Mouse (Mus musculus): ENCODE results near the gene Nos3. TPM values are rescaled to one million over a fixed set of nuclear protein-coding genes. Genes with fewer than 3 reads are reported as not detected.
A peak's percentile ranks its signal among the peaks of the same experiment; 100 is the strongest.

The Nos3 gene
- polyA plus RNA-seq, 1 experiment from 2014 or later: 27.3 TPM

DNA sequence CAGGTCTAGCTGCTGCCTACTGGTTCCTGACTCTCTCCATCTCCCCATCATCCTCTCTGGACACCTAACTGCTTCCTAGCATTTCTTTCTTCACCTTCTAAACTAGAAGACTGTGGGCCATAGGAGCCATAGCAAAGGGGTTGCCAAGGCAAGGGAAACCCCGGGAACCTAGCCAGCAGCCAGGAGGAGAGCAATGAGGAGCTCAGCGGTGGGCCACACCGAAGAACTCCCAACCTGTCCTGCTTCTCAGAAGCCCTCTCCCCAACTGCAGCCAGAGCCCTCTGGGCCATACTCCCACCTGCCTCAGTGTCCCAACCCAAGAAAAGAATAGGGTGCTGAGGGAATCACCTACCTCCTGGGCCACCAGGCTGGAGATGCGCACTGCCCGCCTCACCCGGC, 35.8 kb upstream of the Nos3 start:
- Histone ChIP-seq H3K4me2 (ENCODE audit: low read depth, low read length) (peak overlapping the region; percentile 53), H3K27me3 (ENCODE audit: control insufficient read depth, insufficient read depth, low read length) (no peaks in the 10 kb centered on the region), H3K4me1 (ENCODE audit: control insufficient read depth, insufficient read depth, low read length) (peaks cover 44% of the 10 kb centered on the region), H3K4me3 (ENCODE audit: low read length) (peak overlapping the region; percentile 26), H3K9me3 (replicated peaks; ENCODE audit: control insufficient read depth, low read length) (no peaks in the 10 kb centered on the region), H3K36me3 (ENCODE audit: control insufficient read depth, insufficient read depth) (peaks cover 45% of the 10 kb centered on the region), H3K27ac (ENCODE audit: low read length) (peak overlapping the region; percentile 93), H3K9ac (ENCODE audit: low read length) (peak overlapping the region; percentile 63)
- 68% methylated on average over 6 of the region's 6 CpGs for WGBS
- no peak for ATAC-seq (replicated peaks; ENCODE audit: extremely low read depth, insufficient read depth, low FRiP score)

DNA sequence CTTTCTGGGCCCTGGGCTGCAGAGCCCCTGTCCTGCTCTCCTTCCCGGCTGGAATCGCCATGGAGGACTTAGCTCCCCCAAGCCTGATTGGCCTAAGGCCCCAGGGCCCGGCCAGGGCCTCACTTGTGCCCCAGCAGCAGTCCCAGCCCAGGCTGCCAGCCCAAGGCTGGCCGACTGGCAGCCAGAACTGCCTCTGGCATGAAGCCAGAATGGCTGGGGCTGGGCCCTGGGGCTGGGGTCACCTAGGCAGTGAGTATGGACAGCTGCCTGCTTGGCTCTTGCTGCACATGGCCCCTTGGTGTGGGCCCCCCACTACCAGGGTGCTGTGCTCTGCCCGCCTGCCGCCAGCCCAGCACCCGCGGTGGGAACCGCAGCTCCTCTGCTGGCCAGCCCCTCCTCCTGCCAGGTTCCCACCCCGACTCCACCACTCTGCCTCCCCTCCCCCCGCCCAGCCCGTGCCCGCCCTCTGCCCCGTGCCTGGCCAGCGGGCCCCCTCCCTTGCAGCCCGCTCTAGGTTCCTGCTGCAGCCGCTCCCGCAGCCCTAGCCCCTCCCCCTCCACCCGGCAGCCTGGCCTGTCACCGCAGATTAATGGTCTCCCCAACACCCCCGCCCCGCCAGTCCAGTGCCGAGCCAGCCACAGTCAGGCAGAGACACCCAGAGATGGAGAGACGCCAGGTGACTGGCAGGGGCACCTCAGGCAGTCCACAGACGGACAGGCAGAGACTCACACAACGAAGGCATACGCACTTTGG, 35.2 kb upstream of the Nos3 start:
- 5% methylated on average over 21 of the region's 27 CpGs for WGBS
- peaks cover 40% of the 10 kb centered on the region for H3K36me3 ChIP-seq (ENCODE audit: control insufficient read depth, insufficient read depth)

DNA sequence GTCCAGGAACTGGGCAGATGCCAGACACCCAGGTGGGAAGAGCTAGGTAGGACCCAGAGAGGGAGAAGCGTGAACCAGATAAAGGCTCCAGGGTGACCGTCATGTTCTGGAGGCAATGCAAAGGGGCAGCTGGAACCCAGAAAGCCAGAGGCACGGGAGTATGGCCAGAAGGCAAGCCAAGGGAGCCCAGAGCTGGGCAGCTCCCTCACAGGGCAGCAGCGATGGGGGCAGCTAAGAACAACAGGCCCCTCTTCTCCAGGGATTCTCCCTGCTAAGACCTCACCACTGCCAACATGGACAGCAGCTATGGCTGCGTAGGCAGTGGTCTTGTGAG, 34.7 kb upstream of the Nos3 start:
- Histone ChIP-seq H3K9me3 (replicated peaks; ENCODE audit: control insufficient read depth, low read length) (no peaks in the 10 kb centered on the region), H3K27ac (ENCODE audit: low read length) (peak overlapping the region; percentile 93), H3K4me3 (ENCODE audit: low read length) (no peak overlapping the region), H3K36me3 (ENCODE audit: control insufficient read depth, insufficient read depth) (peaks cover 35% of the 10 kb centered on the region), H3K27me3 (ENCODE audit: control insufficient read depth, insufficient read depth, low read length) (no peaks in the 10 kb centered on the region), H3K4me2 (ENCODE audit: low read depth, low read length) (peak overlapping the region; percentile 53), H3K9ac (ENCODE audit: low read length) (peak overlapping the region; percentile 39), H3K4me1 (ENCODE audit: control insufficient read depth, insufficient read depth, low read length) (peaks cover 52% of the 10 kb centered on the region)
- WGBS: 29% methylated on average over 5 of the region's 5 CpGs
- ATAC-seq (replicated peaks; ENCODE audit: extremely low read depth, insufficient read depth, low FRiP score): no peak

More for the DNA sequence above, 35.2 kb upstream of the Nos3 start:
- Histone ChIP-seq H3K9ac (ENCODE audit: low read length) (peak overlapping the region; percentile 63), H3K4me3 (ENCODE audit: low read length) (peak overlapping the region; percentile 26), H3K9me3 (replicated peaks; ENCODE audit: control insufficient read depth, low read length) (no peaks in the 10 kb centered on the region), H3K27me3 (ENCODE audit: control insufficient read depth, insufficient read depth, low read length) (no peaks in the 10 kb centered on the region), H3K4me1 (ENCODE audit: control insufficient read depth, insufficient read depth, low read length) (peaks cover 47% of the 10 kb centered on the region), H3K27ac (ENCODE audit: low read length) (peak overlapping the region; percentile 93), H3K4me2 (ENCODE audit: low read depth, low read length) (peak overlapping the region; percentile 53)
- peak; percentile 75 for ATAC-seq (replicated peaks; ENCODE audit: extremely low read depth, insufficient read depth, low FRiP score)

GRCm38 (mm10) chr5:24332401-24332800, 32.2 kb upstream of the Nos3 start:
- H3K9ac ChIP-seq (ENCODE audit: low read length): no peak overlapping the region
- 81% methylated on average over 4 of the region's 4 CpGs for WGBS
- H3K4me1 ChIP-seq (ENCODE audit: control insufficient read depth, insufficient read depth, low read length): peaks cover 66% of the 10 kb centered on the region
- H3K27ac ChIP-seq (ENCODE audit: low read length): no peak overlapping the region
- H3K4me2 ChIP-seq (ENCODE audit: low read depth, low read length): no peak overlapping the region
- H3K36me3 ChIP-seq (ENCODE audit: control insufficient read depth, insufficient read depth): peaks cover 21% of the 10 kb centered on the region
- H3K4me3 ChIP-seq (ENCODE audit: low read length): no peak overlapping the region
- no peak for ATAC-seq (replicated peaks; ENCODE audit: extremely low read depth, insufficient read depth, low FRiP score)
- H3K27me3 ChIP-seq (ENCODE audit: control insufficient read depth, insufficient read depth, low read length): no peaks in the 10 kb centered on the region
- H3K9me3 ChIP-seq (replicated peaks; ENCODE audit: control insufficient read depth, low read length): no peaks in the 10 kb centered on the region

DNA sequence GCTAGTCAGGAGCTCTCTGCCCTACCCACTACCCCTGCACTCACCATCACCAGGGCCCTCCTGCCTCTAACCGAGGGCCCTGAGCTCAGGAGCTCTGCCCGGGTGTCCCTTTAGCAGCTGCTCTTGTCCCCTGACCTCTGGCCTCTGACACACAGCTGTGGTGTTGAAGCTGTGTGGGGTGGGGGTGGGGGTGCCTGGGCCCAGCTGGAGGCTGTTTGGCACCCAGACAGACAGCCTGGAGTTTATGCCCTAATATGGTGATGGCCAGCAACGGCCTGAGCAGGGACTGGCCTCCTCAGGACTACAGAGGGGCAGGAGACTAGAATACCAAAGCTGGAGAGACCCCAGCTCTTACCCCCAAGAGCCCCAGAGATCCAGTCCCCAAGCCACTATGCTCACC, 29.9 kb upstream of the Nos3 start:
- 19% methylated on average over 3 of the region's 3 CpGs for WGBS
- peaks cover 66% of the 10 kb centered on the region for H3K4me1 ChIP-seq (ENCODE audit: control insufficient read depth, insufficient read depth, low read length)
- peak overlapping the region; percentile 31; the same call in 1 of the 2 replicates for H3K9ac ChIP-seq (ENCODE audit: low read length)
- no peak overlapping the region for H3K4me2 ChIP-seq (ENCODE audit: low read depth, low read length)
- H3K4me3 ChIP-seq (ENCODE audit: low read length): no peak overlapping the region
- no peaks in the 10 kb centered on the region for H3K27me3 ChIP-seq (ENCODE audit: control insufficient read depth, insufficient read depth, low read length)
- no peaks in the 10 kb centered on the region for H3K9me3 ChIP-seq (replicated peaks; ENCODE audit: control insufficient read depth, low read length)
- ATAC-seq (replicated peaks; ENCODE audit: extremely low read depth, insufficient read depth, low FRiP score): no peak
- peak overlapping the region; percentile 3; the same call in 1 of the 2 replicates for H3K27ac ChIP-seq (ENCODE audit: low read length)
- peaks cover 21% of the 10 kb centered on the region for H3K36me3 ChIP-seq (ENCODE audit: control insufficient read depth, insufficient read depth)

DNA sequence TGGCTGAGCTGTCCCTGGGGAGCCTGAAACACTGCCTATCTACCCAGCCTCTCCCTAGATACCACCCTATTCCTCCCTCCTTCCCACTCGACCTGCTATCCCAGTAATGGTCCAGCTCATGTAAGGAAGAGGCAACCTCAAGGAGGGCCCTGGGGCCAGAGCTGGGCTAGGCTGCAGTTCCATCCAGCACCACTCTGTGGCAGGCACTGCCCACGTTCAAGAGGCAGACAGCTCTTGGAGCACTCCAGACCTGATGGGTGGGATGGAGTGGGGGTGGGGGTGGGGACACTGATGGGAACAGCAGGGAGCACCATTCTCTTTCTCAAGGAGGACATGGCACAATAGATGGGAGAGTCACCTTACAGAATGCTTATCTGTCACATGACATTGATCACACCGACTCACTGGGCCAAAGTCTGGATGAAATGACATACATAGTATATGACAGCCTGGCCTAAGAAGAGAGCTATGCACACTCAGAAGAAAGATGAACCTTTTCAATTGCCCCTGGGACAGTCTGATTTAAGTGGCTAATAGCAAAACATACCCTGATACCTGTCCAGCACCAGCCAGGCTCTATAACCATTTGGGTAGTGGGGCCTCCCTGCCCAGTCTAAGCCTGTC, 28.6 kb upstream of the Nos3 start:
- H3K36me3 ChIP-seq (ENCODE audit: control insufficient read depth, insufficient read depth): peaks cover 16% of the 10 kb centered on the region
- H3K27ac ChIP-seq (ENCODE audit: low read length): peak overlapping the region; percentile 96
- no peaks in the 10 kb centered on the region for H3K27me3 ChIP-seq (ENCODE audit: control insufficient read depth, insufficient read depth, low read length)
- no peak overlapping the region for H3K4me2 ChIP-seq (ENCODE audit: low read depth, low read length)
- 10% methylated on average over 3 of the region's 3 CpGs for WGBS
- peak overlapping the region; percentile 26; the same call in 1 of the 2 replicates for H3K9ac ChIP-seq (ENCODE audit: low read length)
- no peaks in the 10 kb centered on the region for H3K9me3 ChIP-seq (replicated peaks; ENCODE audit: control insufficient read depth, low read length)
- H3K4me1 ChIP-seq (ENCODE audit: control insufficient read depth, insufficient read depth, low read length): peaks cover 63% of the 10 kb centered on the region
- ATAC-seq (replicated peaks; ENCODE audit: extremely low read depth, insufficient read depth, low FRiP score): peak; percentile 53
- no peak overlapping the region for H3K4me3 ChIP-seq (ENCODE audit: low read length)

DNA sequence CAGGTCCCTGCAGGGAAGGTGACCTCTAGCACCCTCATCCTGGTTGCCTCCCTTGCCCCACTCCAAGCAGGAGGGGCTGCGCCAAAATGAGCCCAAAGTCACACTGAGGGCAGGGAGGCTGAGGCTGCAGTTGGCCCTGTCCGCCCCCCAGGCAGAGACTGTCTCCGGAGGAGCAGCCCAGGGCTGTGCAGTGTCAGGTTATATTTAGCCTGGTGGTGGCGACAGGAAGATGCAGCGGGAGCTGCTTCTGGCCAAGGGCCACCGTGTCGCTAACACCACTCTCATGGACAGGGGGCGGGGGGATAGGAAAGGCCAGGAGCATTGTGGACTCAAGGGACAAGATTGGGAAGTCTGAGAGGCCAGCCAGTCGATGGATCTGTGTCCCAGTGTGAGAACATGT, 27.2 kb upstream of the Nos3 start:
- Histone ChIP-seq H3K4me2 (ENCODE audit: low read depth, low read length) (peak overlapping the region; percentile 38), H3K27me3 (ENCODE audit: control insufficient read depth, insufficient read depth, low read length) (no peaks in the 10 kb centered on the region), H3K27ac (ENCODE audit: low read length) (peak overlapping the region; percentile 96), H3K9me3 (replicated peaks; ENCODE audit: control insufficient read depth, low read length) (no peaks in the 10 kb centered on the region), H3K4me3 (ENCODE audit: low read length) (no peak overlapping the region), H3K36me3 (ENCODE audit: control insufficient read depth, insufficient read depth) (peaks cover 3% of the 10 kb centered on the region), H3K9ac (ENCODE audit: low read length) (peak overlapping the region; percentile 51), H3K4me1 (ENCODE audit: control insufficient read depth, insufficient read depth, low read length) (peaks cover 77% of the 10 kb centered on the region)
- WGBS: 7% methylated on average over 9 of the region's 9 CpGs
- peak; percentile 87 for ATAC-seq (replicated peaks; ENCODE audit: extremely low read depth, insufficient read depth, low FRiP score)

- peak overlapping the region; percentile 96 for H3K27ac ChIP-seq (ENCODE audit: low read length)
- 10% methylated on average over 2 of the region's 2 CpGs for WGBS
- H3K4me1 ChIP-seq (ENCODE audit: control insufficient read depth, insufficient read depth, low read length): peaks cover 81% of the 10 kb centered on the region
- peak overlapping the region; percentile 38 for H3K4me2 ChIP-seq (ENCODE audit: low read depth, low read length)
- H3K9me3 ChIP-seq (replicated peaks; ENCODE audit: control insufficient read depth, low read length): no peaks in the 10 kb centered on the region
- H3K9ac ChIP-seq (ENCODE audit: low read length): peak overlapping the region; percentile 51
- H3K27me3 ChIP-seq (ENCODE audit: control insufficient read depth, insufficient read depth, low read length): no peaks in the 10 kb centered on the region
- no peak for ATAC-seq (replicated peaks; ENCODE audit: extremely low read depth, insufficient read depth, low FRiP score)
- H3K36me3 ChIP-seq (ENCODE audit: control insufficient read depth, insufficient read depth): peaks cover 3% of the 10 kb centered on the region
- no peak overlapping the region for H3K4me3 ChIP-seq (ENCODE audit: low read length)
Observed at GRCm38 (mm10) chr5:24337821-24338220, 26.8 kb upstream of the Nos3 start.
